Mouse (Mus musculus) layer of hippocampus, adult 9-11 months (tissue): ENCODE measurements around the gene Pitx1.

Source experiments
- DNase-seq: peaks from one replicate; pipeline ENCODE4 v3.0.0; 2022

Gene Pitx1

DNA sequence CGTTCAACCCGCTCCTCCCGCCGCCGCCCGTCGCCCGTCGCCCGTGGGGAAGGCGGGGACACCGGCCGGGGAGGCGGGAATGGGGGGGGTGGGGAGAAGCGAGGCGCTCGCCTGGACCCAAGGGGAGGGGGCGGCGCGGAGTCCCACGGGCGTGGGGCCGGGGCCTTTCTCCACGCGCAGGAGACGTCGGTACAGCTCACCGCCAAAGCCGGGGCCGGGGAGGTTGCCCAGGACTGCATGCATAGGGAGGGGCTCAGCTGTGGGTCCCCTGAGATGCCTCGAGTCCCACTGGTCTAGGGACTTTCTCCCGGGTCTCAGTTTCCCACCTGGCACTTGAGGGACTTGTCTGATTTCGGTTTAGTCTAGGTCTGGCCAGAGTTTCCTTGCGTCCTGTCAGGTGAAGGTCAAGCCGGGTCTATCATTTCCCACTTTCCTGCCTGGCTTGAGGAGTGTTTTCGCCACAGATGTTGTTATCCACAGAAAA lies at the start of gene Pitx1:
TSS of gene Pitx1 (minus strand) at position 51 of the 484 bp plus-strand sequence.
- no peak for DNase-seq

GRCm38 (mm10) chr13:55881431-55882202 lies 45.6 kb upstream of the Pitx1 start:
- no peak for DNase-seq

DNA sequence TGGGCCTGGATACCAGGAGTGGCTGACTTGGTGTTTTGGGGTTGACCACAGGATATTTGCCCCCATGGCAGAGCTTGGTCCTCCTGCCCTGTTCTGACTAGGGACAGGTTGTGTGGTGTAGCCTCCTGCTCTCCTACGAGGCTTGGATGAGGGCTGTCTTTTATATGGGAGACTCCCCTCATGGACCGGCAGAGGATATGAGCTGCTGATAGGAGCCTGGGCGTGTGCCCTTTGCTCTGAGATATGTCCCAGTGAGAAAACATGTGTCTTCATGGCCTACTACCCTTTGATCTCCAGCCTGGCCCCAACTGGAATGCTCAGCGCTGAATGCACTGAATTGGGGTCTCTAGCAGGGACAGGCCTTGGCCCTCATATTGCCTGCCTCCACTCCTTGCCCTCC lies 42.4 kb upstream of the Pitx1 start:
- DNase-seq = no peak

DNA sequence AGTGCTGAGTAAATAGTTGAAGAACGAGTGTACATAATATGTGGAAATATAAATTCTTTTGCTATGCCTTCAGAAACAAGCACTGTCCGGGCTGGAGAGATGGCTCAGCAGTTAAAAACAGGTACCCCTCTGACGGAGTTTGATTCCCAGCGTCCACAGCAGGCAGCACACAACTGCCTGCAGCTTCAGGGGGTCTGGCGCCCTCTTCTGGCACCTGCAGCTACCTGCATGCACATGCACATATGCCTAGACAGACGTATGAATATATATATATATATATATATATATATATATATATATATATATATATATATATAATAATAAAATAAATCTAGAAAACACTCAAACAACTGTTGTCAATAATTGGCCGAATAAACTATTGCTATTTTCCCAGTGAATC lies 35.4 kb upstream of the Pitx1 start:
- no peak for DNase-seq

DNA sequence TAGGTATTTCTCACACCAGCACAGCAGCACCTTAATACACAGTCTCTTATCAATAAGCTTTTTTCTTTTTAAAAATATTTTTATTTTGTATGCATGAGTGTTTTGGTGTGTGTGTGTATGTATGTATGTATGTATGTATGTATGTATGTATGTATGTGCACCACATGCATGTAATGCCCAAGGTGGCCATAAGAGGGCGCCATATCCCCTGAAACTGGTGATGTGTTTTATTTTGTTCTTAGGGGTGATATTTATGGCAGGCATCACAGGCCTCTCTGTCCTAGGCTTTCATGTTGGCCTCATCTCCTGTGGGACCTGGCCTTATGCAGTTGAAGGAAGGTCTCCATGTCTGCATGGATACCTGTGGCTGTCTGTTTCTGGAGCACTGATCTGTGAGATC lies 34.0 kb upstream of the Pitx1 start:
- DNase-seq = no peak

GRCm38 (mm10) chr13:55867540-55868103 lies 31.6 kb upstream of the Pitx1 start:
- no peak for DNase-seq

- DNase-seq = no peak
These were observed 24.5 kb upstream of the Pitx1 start for GRCm38 (mm10) chr13:55860483-55860882.

GRCm38 (mm10) chr13:55858463-55858862 lies 22.5 kb upstream of the Pitx1 start:
- no peak for DNase-seq

GRCm38 (mm10) chr13:55855793-55856192 lies 19.8 kb upstream of the Pitx1 start:
- no peak for DNase-seq

DNA sequence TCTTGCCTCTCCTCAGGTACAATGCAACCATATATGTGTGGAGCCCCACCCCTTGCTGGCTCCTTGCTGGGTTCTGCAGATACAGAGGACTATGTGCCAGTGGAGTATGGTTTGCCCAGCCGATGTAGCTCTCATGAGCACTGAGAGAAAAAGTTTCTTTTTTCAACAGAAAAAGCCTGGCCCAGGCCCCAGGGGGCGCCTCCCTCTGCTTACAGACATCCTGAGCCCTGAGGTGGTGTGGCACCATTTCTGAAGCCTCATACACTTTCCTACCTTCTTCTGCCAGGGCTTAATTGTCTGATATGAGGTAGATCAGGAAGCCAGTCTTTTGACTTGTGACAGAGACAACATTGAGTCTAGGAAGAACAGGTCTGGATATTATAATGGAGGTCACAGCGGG lies 16.2 kb upstream of the Pitx1 start:
- DNase-seq = no peak

DNA sequence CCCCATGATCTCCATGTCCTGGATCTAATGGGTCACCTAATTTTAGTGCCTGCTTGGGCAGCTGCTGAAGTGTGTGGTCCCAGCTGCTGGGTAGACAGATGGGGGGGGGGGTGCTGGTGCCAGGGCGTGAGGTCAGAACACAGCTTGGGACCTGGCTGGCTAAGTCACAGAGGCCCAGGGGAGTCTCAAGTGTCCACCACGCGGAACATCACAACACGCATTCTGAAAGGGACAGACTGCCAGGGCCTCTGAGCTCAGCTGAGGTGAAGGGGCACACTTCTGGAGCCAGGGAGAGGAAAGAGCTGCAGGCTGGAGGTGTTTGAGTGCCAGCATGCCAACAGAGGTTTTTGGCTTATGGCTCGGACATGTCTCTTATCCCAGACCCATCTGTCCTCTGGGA lies 14.7 kb upstream of the Pitx1 start:
- DNase-seq = no peak

- no peak for DNase-seq
These were observed 12.7 kb upstream of the Pitx1 start for GRCm38 (mm10) chr13:55848604-55849190.

DNA sequence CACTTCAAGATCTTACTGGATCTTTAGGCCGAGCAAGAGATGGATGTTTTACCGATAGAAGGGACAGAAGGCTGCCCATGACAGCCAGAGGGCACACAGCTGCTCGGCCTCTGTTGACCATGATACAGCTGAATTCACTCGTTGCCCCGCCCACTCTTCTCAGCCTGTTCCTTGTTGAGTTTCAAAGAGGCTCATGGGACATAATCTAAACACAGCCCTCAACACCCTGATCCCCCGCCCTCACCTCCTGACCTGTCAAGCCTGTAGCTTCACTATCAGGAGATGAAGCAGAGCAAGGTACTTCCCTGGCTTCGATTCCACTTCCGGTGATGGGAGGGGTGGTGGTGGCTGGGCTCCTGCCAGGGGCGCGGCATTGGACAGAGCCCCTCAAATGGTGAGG lies 11.8 kb upstream of the Pitx1 start:
- DNase-seq = no peak

DNA sequence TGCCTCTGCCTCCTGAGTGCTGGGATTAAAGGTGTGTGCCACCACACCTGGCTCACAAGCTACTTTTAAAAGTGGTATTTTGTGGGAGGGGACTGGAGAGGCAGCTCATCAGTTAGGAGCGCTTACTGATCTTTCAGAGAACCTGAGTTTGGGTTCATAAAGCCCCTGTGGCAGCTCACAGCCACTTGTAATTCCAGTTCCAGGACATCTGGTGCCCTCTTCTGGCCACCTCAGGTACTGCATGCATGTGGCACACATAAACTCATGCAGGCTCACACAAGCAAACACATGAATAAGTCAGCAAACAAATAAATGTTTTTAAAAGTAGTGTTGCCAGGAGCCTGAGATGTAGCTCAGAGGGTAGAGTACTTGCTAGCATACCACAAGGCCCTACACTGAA lies 7.7 kb upstream of the Pitx1 start:
- DNase-seq = no peak

DNA sequence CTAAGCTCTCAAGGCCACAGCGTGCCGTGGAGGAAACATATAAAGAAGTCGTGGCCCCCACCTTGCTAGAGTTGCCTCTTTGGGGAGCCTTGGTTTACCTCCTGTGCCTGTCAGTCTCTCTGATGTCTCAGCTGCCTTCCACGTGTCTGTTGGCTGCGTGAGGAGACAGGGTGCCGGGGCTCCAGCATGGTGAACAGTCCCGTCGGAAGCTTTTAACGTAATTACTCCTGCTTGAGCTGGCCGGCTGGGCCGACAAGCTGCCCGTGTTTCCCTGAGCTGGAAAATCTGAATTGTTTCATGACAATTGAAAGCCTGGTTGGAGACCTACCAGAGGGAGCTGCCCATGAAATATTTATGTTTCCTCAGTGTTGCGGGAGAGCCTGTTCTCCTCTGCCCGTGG lies 4.2 kb upstream of the Pitx1 start:
- DNase-seq = no peak

- no peak for DNase-seq
These were observed 1.1 kb upstream of the Pitx1 start for GRCm38 (mm10) chr13:55836786-55837780.

DNA sequence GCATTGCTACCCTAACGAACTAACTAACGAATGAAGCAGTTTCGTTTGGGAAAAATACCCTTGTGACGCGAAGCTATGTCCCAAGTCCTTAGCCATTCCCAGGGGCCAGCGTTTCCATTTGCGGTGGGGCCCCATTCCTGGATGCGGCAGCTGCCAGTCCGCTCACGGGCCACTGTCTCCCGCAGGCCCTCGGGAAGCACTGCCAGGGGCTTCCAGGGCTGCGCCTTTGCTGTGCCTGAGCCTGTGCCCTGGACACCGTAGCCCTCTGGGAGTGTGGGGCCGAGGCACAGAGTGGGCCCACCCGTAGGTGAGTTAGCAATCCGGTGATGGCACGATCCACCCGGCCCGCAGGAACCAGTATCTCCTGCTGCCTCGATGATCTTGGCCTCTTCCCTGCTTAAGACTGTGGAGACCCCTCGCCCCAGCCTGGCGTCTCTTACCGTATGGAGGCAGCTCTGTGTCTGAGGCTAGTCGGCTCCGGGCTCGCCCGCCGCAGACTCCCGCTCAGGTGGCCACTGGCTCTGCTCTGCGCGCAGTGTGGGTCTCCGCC lies 369 bp downstream of the Pitx1 start:
- no peak for DNase-seq

GRCm38 (mm10) chr13:55834667-55835066 lies 1.3 kb downstream of the Pitx1 start:
- DNase-seq = no peak

DNA sequence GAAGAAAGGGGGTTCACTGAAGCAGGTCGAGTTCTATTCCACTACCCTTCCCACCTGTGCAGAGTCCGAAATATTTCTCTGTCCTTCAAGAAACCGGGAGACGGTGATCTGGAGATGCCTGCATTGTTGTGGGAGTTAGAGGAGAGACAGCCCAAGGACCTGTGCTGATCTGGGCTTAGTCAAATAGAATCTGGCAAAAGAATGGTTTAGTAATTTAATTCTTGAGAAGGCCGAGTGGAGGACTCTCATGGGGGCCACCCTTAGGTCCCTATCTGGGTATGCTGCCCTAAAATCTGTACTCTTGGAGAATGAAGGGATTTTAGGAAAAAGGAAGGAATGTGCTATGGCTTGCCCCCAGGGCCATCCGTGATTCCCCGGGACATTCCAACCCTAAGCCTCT lies 2.1 kb downstream of the Pitx1 start:
- no peak for DNase-seq

GRCm38 (mm10) chr13:55832602-55833001 lies 3.4 kb downstream of the Pitx1 start:
- DNase-seq = no peak

DNA sequence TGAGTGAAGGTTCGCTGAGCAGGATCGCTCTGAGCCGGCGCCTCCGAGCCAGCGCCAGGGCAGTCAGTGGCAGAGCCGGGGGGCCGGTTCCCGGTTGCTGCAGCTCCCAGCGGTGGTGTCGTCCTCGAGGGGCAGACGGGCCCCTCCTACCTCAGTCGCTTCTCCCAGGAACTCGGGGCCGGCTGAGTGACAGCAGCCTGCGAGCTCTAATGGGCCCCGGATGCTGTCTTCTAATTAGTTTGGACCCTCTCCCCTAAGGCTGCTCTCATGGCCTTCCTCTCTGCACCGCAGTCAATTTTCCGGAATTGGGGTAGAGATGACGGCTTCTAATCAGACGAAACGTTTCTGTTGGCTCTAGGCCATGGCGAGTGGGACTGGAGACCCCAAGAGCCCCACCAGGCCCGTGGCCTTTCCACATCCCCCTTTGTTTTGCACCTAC lies 4.3 kb downstream of the Pitx1 start:
- DNase-seq = no peak

- DNase-seq = no peak
These were observed 4.9 kb downstream of the Pitx1 start for GRCm38 (mm10) chr13:55830833-55831721.
